Mouse (Mus musculus) hindbrain, embryonic 11.5 days (tissue): ENCODE measurements at regions not wholly inside any gene's neighbourhood (a gene's known extent, or its start where the extent isn't known, plus 50 kb on each side); places are given as distances from the start of the nearest gene placed in this dataset.

Source experiments
- ATAC-seq: fragments of 200-750 bp; cut with Nextera tagmentation; 2 replicates; pipeline ENCODE4 v1.8.0; 2017; ENCODE audit warnings: mild to moderate bottlenecking, moderate TSS enrichment, moderate library complexity; ENCODE audit not compliant: low FRiP score
- DNase-seq: peaks from one replicate; pipeline ENCODE4 v3.0.0-alpha.2; 2015; ENCODE audit warnings: low spot score
- H3K27ac ChIP-seq: fragments of 300-500 bp; sonication (generic); 2 replicates; pipeline ENCODE4 v1.5.1; 2014; ENCODE audit warnings: mild to moderate bottlenecking, low read depth, low read length
- H3K27me3 ChIP-seq: fragments of 300-500 bp; sonication (generic); 2 replicates; pipeline ENCODE4 v1.6.1; 2014; ENCODE audit warnings: mild to moderate bottlenecking, low read length, moderate library complexity, mixed read lengths; ENCODE audit not compliant: control insufficient read depth, insufficient read depth
- H3K36me3 ChIP-seq: fragments of 300-500 bp; sonication (generic); 2 replicates; pipeline ENCODE4 v1.6.1; 2014; ENCODE audit warnings: mild to moderate bottlenecking, low read length, moderate library complexity, mixed read lengths; ENCODE audit not compliant: control insufficient read depth, insufficient read depth
- H3K4me1 ChIP-seq: fragments of 300-500 bp; sonication (generic); replicated peaks from 2 replicates; pipeline ENCODE4 v1.6.1; 2014; ENCODE audit warnings: low read length, mixed read lengths; ENCODE audit not compliant: control insufficient read depth, insufficient read depth
- H3K4me2 ChIP-seq: fragments of 300-500 bp; sonication (generic); replicated peaks from 2 replicates; pipeline ENCODE4 v1.6.1; 2014; ENCODE audit warnings: mild to moderate bottlenecking, low read depth, low read length
- H3K4me3 ChIP-seq: fragments of 300-500 bp; sonication (generic); 2 replicates; pipeline ENCODE4 v1.5.1; 2014; ENCODE audit warnings: low read depth, low read length
- H3K9ac ChIP-seq: fragments of 300-500 bp; sonication (generic); 2 replicates; pipeline ENCODE4 v1.6.1; 2014; ENCODE audit warnings: low read depth, low read length
- H3K9me3 ChIP-seq: fragments of 300-500 bp; sonication (generic); 2 replicates; pipeline ENCODE4 v1.6.1; 2016; ENCODE audit warnings: low read length; ENCODE audit not compliant: control insufficient read depth
- WGBS: fragments of 180-500 bp; shearing (Covaris S2); extraction: QIAGEN DNeasy Blood & Tissue Kit; methylation state at CpG from one replicate; pipeline ENCODE4 v1.1.7; 2014; 5-methylcytosine and 5-hydroxymethylcytosine counted together

DNA sequence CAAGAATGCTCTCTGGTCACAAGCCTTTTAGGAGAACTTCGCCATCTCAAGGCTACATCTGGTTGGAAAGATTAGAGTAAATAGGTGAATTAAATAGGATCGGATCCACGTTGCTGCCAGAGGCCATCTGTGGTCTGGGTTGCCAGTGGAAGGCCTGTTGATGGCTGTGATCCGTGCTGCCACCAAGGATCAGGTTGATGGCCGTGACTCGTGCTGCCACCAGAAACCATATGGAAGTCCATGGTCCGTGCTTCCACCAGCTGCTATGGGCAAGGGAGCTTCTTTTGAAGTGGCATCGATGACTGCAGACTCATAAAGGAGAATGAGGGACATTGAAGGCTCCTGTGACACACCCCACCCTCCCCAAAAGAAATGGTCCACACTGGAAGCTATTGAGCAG, 79.6 kb downstream of the Atp1a1 start:
- Histone ChIP-seq H3K36me3 (no peaks in the 10 kb centered on the region), H3K4me1 (peaks cover 7% of the 10 kb centered on the region; the same call in 1 of the 2 replicates), H3K4me2 (no peak overlapping the region), H3K9ac (no peak overlapping the region), H3K27ac (no peak overlapping the region), H3K9me3 (no peaks in the 10 kb centered on the region), H3K4me3 (no peak overlapping the region), H3K27me3 (no peaks in the 10 kb centered on the region)
- WGBS, result 92% methylated on average over 8 of the region's 8 CpGs
- DNase-seq, result no peak
- no peak for ATAC-seq

DNA sequence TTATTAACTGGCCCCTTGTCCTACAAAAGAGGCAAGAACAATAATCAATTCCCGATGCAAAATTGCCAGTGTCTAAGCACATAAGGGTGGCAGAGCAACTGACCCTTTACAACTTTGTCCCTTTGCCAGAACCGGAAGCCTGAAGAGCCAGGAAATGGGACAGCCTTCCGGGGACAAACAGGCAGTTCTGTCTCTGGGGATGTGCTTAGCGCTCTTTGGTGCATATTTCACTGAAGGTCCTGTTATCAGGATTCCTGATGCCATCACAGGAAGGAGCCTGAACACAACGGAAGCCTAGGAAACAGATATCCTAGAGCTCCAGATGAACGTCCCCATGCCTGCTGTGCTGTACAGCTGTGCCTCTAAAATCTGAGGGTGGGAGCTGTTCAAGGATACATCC, 80.0 kb downstream of the Atp1a1 start:
- Histone ChIP-seq H3K4me1 (peaks cover 7% of the 10 kb centered on the region; the same call in 1 of the 2 replicates), H3K4me3 (no peak overlapping the region), H3K9ac (no peak overlapping the region), H3K9me3 (no peaks in the 10 kb centered on the region), H3K27me3 (no peaks in the 10 kb centered on the region), H3K4me2 (no peak overlapping the region), H3K36me3 (no peaks in the 10 kb centered on the region), H3K27ac (no peak overlapping the region)
- 75% methylated on average over 6 of the region's 6 CpGs for WGBS
- DNase-seq (no peak), ATAC-seq (no peak)

DNA sequence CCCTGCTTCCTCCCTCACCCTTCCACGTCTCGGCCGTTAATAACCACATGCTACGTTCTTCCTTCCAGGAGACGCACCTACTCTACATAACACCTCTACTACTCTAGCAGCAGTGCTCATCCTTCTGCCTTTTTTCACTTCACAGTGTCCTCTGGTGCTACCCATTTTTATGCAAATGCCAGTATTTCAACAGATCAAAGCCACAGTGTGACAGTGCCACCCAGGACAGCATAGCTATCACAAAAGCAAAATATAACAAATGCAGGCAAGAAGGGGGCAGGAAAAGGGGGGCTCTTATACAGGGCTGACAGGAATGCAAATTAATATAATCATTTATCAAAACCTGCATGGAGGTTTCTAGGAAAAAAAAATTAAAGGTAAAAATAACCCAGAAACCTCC, 81.2 kb downstream of the Atp1a1 start:
- no peak overlapping the region for H3K4me2 ChIP-seq
- DNase-seq (no peak), ATAC-seq (no peak; the same call in 1 of the 2 replicates)
- H3K4me3 ChIP-seq, result no peak overlapping the region
- H3K9me3 ChIP-seq, result no peaks in the 10 kb centered on the region
- H3K36me3 ChIP-seq, result no peaks in the 10 kb centered on the region
- H3K9ac ChIP-seq, result no peak overlapping the region
- 57% methylated on average over 5 of the region's 5 CpGs for WGBS
- H3K27me3 ChIP-seq, result no peaks in the 10 kb centered on the region
- H3K27ac ChIP-seq, result no peak overlapping the region
- peaks cover 2% of the 10 kb centered on the region; the same call in 1 of the 2 replicates for H3K4me1 ChIP-seq

- Histone ChIP-seq H3K4me3 (no peak overlapping the region), H3K4me2 (no peak overlapping the region), H3K36me3 (no peaks in the 10 kb centered on the region), H3K9ac (no peak overlapping the region), H3K27ac (no peak overlapping the region), H3K27me3 (no peaks in the 10 kb centered on the region), H3K9me3 (no peaks in the 10 kb centered on the region), H3K4me1 (no peaks in the 10 kb centered on the region)
- 74% methylated on average over 9 of the region's 9 CpGs for WGBS
- DNase-seq (no peak), ATAC-seq (peak; percentile 38; the same call in 1 of the 2 replicates)
Observed at GRCm38 (mm10) chr3:101522246-101522920, 82.1 kb downstream of the Atp1a1 start.

DNA sequence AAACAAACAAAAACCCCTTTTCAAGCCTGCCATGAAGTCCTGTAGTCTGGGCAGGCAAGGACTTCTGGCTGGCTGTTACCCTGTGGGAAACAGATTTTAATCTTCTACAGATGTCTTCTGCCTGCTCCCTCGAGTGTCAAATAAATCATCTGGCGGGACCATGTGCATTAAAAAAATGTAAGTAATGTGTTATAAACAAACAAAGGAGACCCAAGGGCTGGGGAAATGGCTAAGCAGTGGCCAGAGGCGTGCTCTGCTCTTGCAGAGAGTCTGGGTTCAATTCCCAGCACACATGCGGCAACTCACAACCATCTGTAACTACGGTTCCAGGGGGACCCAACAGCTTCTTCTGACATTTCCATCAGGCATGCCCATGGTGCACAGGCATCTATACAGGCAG, 83.3 kb downstream of the Atp1a1 start:
- Histone ChIP-seq H3K4me2 (no peak overlapping the region), H3K4me3 (no peak overlapping the region), H3K27ac (no peak overlapping the region), H3K36me3 (no peaks in the 10 kb centered on the region), H3K9ac (no peak overlapping the region), H3K4me1 (no peaks in the 10 kb centered on the region), H3K27me3 (no peaks in the 10 kb centered on the region), H3K9me3 (no peaks in the 10 kb centered on the region)
- ATAC-seq (no peak), DNase-seq (no peak)
- 72% methylated on average over 5 of the region's 5 CpGs for WGBS

- Histone ChIP-seq H3K4me1 (no peaks in the 10 kb centered on the region), H3K9ac (no peak overlapping the region), H3K27ac (no peak overlapping the region), H3K4me3 (no peak overlapping the region), H3K27me3 (no peaks in the 10 kb centered on the region), H3K9me3 (no peaks in the 10 kb centered on the region), H3K4me2 (no peak overlapping the region), H3K36me3 (no peaks in the 10 kb centered on the region)
- ATAC-seq (no peak), DNase-seq (no peak)
- WGBS, result 72% methylated on average over 6 of the region's 6 CpGs
Observed at GRCm38 (mm10) chr3:101520115-101520514, 84.4 kb downstream of the Atp1a1 start.

DNA sequence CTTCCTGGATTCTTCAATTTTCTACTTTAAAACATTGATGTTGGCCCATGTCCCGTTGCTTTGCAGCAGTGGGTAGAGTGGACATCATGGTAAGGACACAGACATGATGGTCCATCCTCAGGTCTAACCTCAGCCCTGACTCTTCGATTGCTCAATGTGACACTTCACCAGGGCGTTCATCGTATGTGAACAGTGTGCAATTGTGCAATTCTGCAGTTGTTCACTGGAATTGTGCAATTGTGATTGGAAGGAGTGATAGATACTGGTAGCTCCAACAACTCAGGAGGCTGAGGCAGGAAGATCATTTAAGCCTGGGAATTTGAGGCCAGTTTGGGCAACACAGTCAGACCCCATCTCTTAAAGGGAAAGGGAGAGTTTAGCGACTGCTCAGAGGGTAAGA, 84.9 kb downstream of the Atp1a1 start:
- Histone ChIP-seq H3K4me1 (no peaks in the 10 kb centered on the region), H3K27me3 (no peaks in the 10 kb centered on the region), H3K27ac (no peak overlapping the region), H3K9ac (no peak overlapping the region), H3K4me3 (no peak overlapping the region), H3K36me3 (no peaks in the 10 kb centered on the region), H3K4me2 (no peak overlapping the region), H3K9me3 (no peaks in the 10 kb centered on the region)
- ATAC-seq, result no peak
- 93% methylated on average over 5 of the region's 5 CpGs for WGBS
- DNase-seq, result no peak

DNA sequence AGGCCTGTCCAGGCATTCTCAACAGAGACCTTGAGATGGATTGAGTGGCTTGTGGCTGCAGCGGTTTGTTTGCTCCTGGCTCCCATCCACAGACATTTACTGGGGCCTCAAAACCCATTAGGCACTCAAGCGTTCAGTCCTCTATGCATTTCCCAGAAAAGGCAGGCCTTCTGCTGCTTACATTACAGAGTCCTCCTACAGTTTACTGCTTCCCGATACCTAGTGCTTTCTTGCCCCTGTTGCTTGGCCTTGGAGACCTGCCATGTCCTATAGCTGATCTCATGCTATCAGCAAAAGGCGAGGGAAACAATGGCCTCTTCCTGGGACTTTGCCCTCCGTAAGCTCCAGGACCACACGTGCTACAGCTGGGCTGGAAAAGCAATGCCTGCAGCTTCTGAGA, 85.7 kb downstream of the Atp1a1 start:
- DNase-seq (no peak), ATAC-seq (no peak)
- H3K27ac ChIP-seq, result no peak overlapping the region
- no peak overlapping the region for H3K4me2 ChIP-seq
- H3K9me3 ChIP-seq, result no peaks in the 10 kb centered on the region
- H3K4me3 ChIP-seq, result no peak overlapping the region
- WGBS, result 84% methylated on average over 6 of the region's 6 CpGs
- H3K9ac ChIP-seq, result no peak overlapping the region
- no peaks in the 10 kb centered on the region for H3K4me1 ChIP-seq
- H3K36me3 ChIP-seq, result no peaks in the 10 kb centered on the region
- no peaks in the 10 kb centered on the region for H3K27me3 ChIP-seq

DNA sequence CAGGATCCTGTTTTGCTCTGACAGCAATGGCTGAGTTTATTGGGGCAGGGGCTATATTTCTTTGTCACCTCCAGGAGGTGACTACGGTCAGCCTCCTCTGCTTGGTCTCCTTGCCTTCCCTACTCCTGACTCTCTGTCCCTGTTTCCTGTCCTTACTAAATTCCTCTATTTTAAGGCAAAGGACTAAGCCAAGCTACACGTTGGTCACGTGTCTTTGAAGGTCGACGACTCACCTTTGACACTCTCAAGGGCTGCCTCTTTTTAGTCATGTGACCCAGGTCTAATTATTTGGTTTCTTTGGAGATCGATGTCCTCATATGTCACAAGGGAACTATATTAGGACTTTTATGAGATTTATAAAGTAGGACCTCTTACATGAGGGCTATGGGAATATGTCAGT, 86.9 kb downstream of the Atp1a1 start:
- no peak overlapping the region for H3K27ac ChIP-seq
- WGBS, result 82% methylated on average over 6 of the region's 6 CpGs
- no peak overlapping the region for H3K9ac ChIP-seq
- H3K36me3 ChIP-seq, result no peaks in the 10 kb centered on the region
- no peak overlapping the region for H3K4me2 ChIP-seq
- no peaks in the 10 kb centered on the region for H3K4me1 ChIP-seq
- H3K9me3 ChIP-seq, result no peaks in the 10 kb centered on the region
- ATAC-seq (no peak), DNase-seq (no peak)
- no peaks in the 10 kb centered on the region for H3K27me3 ChIP-seq
- no peak overlapping the region for H3K4me3 ChIP-seq
